Mouse (Mus musculus) bone marrow macrophage, adult 2 months (primary cell): Measurements from ENCODE around the gene Naip5. TPM values are rescaled to one million over a fixed set of nuclear protein-coding genes. Genes with fewer than 3 reads are reported as not detected.
A peak's percentile ranks its signal among the peaks of the same experiment; 100 is the strongest.
"Not testable (repeated sequence)": the region's sequence is repeated elsewhere in the genome, so short reads cannot be mapped to it uniquely, and the experiment has no call there.

ENCODE experiments used
- H3K27ac ChIP-seq: 2 replicates; pipeline ENCODE4 v1.5.1; 2012; ENCODE audit warnings: low read depth, low read length; ENCODE audit not compliant: insufficient read depth
- H3K4me1 ChIP-seq: 2 replicates; pipeline ENCODE4 v1.6.1; 2012; ENCODE audit warnings: low read length; ENCODE audit not compliant: control insufficient read depth, insufficient read depth
- H3K4me3 ChIP-seq: 2 replicates; pipeline ENCODE4 v1.5.1; 2012; ENCODE audit warnings: mild to moderate bottlenecking, low read length, moderate library complexity; ENCODE audit not compliant: insufficient read depth
- CTCF ChIP-seq: IDR thresholded peaks from 2 replicates; pipeline ENCODE4 v1.5.1; 2012; ENCODE audit warnings: low read depth, mild to moderate bottlenecking, low read length, moderate library complexity
- POLR2A ChIP-seq: IDR thresholded peaks from 2 replicates; pipeline ENCODE4 v1.6.1; 2012; ENCODE audit warnings: mild to moderate bottlenecking, low read depth, low read length, borderline replicate concordance
- polyA plus RNA-seq: library from polyadenylated mRNA; stranded (reverse); fragments of >200 nt; gene quantifications from 2 replicates; pipeline ENCODE4 v1.2.4, GENCODE M21; 2012; ENCODE audit not compliant: missing spikeins, insufficient read depth, insufficient read length

Naip5 gene
- polyA plus RNA-seq, 1 experiment, result 33.6 TPM

DNA sequence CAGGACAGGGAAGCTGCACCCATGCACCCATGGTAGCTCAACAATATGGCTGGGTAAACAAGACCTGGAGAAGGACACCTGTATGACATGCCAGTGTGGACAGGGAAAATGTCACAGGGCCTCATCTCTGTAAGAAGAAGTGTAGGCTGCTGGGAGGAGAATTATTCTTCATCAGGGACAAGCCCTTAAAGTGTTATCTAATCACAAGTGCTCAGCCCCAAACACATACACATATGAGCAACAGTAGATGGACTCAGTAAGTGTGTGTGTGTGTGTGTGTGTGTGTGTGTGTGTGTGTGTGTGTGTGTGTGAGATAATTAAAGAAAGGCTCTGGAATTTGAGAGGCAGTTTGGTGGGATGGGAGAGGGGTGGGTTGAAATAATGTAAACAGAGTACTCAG lies 45.3 kb downstream of the Naip5 start:
- no peak for TF ChIP-seq CTCF
- TF ChIP-seq POLR2A, result no peak
- Histone ChIP-seq H3K27ac (no peak overlapping the region), H3K4me3 (no peak overlapping the region), H3K4me1 (peaks cover 30% of the 10 kb centered on the region)

- H3K4me3 ChIP-seq, result no peak overlapping the region
- TF ChIP-seq POLR2A, result no peak
- no peak for TF ChIP-seq CTCF
- no peak overlapping the region for H3K27ac ChIP-seq
- H3K4me1 ChIP-seq, result peaks cover 17% of the 10 kb centered on the region
Observed at GRCm38 (mm10) chr13:100195421-100195820, 50.7 kb downstream of the Naip5 start.

GRCm38 (mm10) chr13:100183111-100183510 lies 63.0 kb downstream of the Naip5 start:
- not testable (repeated sequence) for H3K4me3 ChIP-seq
- Histone ChIP-seq H3K4me1 (peaks cover 16% of the 10 kb centered on the region), H3K27ac (peak overlapping the region; percentile 48)

DNA sequence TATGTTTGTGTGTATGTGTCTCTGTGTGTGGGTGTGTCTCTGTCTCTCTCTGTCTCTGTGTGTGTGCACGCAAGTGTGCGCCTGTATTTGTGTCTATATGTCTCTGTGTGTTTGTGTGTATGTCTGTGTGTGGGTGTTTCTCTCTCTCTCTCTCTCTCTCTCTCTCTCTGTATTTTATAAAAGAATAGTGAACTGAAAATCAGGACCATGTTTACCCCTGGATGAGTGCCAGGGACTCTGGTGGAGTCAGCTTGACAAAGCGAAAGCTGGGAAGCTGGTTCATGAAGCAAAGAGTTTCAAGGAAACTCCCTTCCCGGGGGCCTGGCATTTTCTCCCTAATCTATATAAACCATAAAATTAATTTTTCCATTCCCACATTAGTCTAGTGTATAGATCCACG lies 71.8 kb downstream of the Naip5 start:
- not testable (repeated sequence) for H3K4me3 ChIP-seq, H3K27ac ChIP-seq, H3K4me1 ChIP-seq

DNA sequence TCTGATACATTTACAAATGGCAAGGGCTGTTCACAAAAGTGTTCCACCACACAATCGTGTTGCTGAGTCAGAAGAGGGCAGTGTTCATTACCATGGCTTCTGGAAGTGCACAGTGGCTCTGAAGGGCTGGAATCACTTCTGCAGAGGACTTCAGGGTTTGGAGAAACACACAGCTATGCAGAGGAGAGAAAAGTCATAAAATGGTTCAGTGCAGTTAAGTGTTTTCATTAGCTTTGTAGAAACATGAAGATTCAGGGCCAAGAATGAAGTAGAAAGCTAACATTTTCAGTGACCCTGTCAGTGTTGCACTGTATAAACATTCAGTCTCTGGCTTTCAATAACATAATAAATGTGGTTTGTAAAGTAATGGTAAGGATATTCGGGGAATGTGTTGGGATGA lies 79.7 kb downstream of the Naip5 start:
- not testable (repeated sequence) for H3K4me1 ChIP-seq, H3K27ac ChIP-seq, H3K4me3 ChIP-seq

GRCm38 (mm10) chr13:100162467-100162866 lies 83.7 kb downstream of the Naip5 start:
- H3K27ac ChIP-seq, H3K4me1 ChIP-seq, H3K4me3 ChIP-seq: not testable (repeated sequence)

Other genes with a start within 250 kb of the Naip5 start
- 14.2 and 14.5 TPM in 2 replicates for gene Mccc2, start 230.7 kb downstream of the Naip5 start, polyA plus RNA-seq
- gene Bdp1, start 142.3 kb downstream of the Naip5 start, polyA plus RNA-seq, result 16.1 and 18.1 TPM in 2 replicates
- 14.9 and 19.7 TPM in 2 replicates for gene Serf1, start 138.3 kb downstream of the Naip5 start, polyA plus RNA-seq
- 22.0 and 35.3 TPM in 2 replicates for gene Smn1, start 121.5 kb downstream of the Naip5 start, polyA plus RNA-seq
- gene Naip2, start 44.2 kb downstream of the Naip5 start, polyA plus RNA-seq, result 21.0 and 26.4 TPM in 2 replicates
- 26.2 and 29.0 TPM in 2 replicates for gene Naip6, start 71.4 kb upstream of the Naip5 start, polyA plus RNA-seq
- gene Naip1, start 206.5 kb upstream of the Naip5 start, polyA plus RNA-seq, result 0.25 and 0.27 TPM in 2 replicates
- 17.7 and 23.6 TPM in 2 replicates for gene Gtf2h2, start 246.3 kb upstream of the Naip5 start, polyA plus RNA-seq